Mouse (Mus musculus): ENCODE measurements around the gene Dppa3. TPM values are rescaled to one million over a fixed set of nuclear protein-coding genes. Genes with fewer than 3 reads are reported as not detected.
A peak's percentile ranks its signal among the peaks of the same experiment; 100 is the strongest.

Dppa3 gene
- not detected in 2 replicates for total RNA-seq (2017)

DNA sequence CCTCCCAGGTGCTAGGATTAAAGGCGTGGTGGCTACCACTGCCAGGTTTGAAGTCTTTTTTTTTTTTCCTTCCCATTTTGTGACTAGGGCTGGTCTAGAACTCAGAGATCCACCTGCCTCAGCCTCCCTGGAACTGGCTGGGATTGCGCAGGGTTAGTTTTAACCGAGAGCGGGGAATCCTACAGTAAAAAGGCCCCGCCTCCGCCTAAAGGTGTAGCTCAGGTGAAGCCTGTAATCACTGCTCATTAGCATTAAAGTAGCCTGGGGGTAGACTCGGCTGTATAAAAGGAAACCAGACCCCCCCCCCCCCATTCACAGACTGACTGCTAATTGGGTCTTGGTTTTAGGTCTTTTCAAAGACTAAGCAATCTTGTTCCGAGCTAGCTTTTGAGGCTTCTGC, at the start of gene Dppa3:
Gene Dppa3, plus strand, starts transcription at position 301 of the 400 bp plus-strand sequence.
- no peak for ATAC-seq (ENCODE audit: extremely low read depth, insufficient number of reproducible peaks, low FRiP score, poor library complexity, severe bottlenecking)

DNA sequence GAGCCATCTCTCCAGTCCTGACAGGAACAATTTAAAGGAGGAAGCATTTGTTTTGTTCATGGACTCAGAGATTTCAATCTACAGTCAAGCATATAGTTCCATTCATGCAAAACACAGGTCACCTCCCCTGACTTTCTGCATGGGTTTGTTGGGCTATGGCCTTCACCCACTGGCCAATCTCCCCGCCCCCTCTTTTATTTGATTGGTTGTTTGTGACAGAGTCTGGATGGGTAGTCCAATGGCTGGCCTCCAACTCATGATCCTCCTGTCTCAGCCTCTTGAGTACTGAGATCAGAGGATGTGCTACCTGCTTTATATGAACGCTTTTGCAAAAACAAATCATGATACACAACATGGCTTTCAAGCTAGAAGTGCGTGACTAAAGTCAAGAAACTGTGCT, 49.2 kb upstream of the Dppa3 start:
- ATAC-seq (ENCODE audit: extremely low read depth, insufficient number of reproducible peaks, low FRiP score, poor library complexity, severe bottlenecking) = no peak

DNA sequence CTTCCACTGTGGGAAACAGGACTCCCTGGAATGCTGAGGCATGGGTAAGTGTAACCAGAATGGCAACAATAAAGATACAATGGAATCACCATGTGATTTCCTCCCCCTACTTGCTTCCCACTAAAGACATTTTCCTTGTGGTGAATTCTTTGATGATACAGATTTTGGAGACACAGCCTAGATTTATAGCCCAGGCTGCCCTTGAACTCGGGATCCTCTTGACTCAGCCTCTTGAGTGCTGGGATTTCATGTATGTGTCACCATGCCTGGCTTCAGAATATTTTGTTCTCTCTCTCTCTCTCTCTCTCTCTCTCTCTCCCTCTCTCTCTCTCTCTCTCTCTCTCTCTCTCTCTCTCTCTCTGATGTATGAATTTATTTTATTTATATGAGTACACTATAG, 47.1 kb upstream of the Dppa3 start:
- ATAC-seq (ENCODE audit: extremely low read depth, insufficient number of reproducible peaks, low FRiP score, poor library complexity, severe bottlenecking) = no peak

DNA sequence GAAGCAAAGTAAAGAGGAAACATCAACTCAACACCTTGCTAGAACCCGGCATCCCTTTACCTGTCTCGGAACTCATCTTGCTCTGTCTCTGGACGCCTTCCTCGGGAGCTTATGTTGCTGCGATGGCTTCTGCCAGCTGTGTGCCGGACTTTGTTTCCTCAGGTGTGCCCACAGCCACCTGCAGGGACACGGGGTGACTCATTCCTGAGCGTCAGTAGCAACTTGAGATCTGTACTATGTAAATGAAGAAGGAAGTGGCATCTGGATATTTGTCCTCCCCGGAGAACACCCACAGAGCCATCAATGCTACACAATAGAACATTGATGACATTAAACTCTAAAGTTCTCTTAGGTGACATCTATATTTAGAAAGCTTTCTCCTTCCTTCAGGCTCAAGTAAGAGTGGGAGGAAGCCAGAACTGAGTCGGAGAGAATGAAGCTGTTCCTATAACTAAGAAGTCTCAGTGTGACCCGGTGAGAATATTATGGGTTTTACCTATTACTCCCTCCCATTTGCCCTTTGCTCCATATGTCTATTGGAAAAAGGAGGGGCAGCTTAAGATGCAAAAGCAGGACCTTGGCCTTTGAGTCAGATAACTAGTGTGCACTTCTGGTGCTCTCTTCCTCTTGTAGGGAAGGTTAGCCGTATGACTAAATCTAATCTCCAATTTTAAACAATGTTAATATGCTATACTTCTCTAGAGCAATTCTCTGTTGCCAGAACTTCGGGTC, 35.0 kb upstream of the Dppa3 start:
- no peak for ATAC-seq (ENCODE audit: extremely low read depth, insufficient number of reproducible peaks, low FRiP score, poor library complexity, severe bottlenecking)

DNA sequence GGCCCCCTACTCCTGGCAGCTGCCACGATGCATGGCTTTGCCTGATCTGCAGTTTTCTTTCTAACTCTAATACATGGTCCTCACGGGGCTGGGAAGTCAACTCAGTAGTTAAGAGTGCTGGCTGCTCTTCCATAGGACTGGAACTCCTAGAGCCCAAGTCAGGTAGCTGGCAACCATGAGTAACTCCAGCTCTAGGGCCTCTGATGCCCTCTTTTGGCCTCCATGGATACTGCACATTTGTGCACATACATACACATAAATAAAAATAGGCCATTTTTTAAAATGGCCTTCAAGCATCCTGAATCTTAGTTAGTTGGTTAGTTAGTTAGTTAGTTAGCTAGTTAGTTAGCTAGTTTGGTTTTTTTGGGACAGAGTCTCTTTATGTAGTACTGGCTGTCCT, 33.3 kb upstream of the Dppa3 start:
- ATAC-seq (ENCODE audit: extremely low read depth, insufficient number of reproducible peaks, low FRiP score, poor library complexity, severe bottlenecking) = peak; percentile 45; the same call in 1 of the 2 replicates

DNA sequence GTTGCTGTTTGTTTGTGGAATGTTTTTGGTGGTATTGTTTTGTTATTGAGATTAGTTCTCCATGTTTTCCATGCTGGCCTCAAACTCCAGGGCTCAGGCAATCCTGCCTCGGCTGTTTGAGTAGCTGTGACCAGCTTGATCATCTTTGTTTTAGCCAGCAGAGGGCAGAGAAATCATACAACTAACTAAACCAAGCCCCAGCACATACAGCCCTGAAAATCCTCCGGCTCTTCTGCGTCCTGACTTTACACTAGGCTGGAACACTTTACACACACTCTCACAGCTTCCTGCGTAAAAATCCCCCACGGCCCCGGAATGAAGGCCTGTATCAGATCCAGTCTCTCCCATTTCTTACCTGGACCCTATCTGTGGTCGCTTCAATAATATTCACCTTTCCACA, 30.6 kb upstream of the Dppa3 start:
- ATAC-seq (ENCODE audit: extremely low read depth, insufficient number of reproducible peaks, low FRiP score, poor library complexity, severe bottlenecking) = peak; percentile 24; the same call in 1 of the 2 replicates

DNA sequence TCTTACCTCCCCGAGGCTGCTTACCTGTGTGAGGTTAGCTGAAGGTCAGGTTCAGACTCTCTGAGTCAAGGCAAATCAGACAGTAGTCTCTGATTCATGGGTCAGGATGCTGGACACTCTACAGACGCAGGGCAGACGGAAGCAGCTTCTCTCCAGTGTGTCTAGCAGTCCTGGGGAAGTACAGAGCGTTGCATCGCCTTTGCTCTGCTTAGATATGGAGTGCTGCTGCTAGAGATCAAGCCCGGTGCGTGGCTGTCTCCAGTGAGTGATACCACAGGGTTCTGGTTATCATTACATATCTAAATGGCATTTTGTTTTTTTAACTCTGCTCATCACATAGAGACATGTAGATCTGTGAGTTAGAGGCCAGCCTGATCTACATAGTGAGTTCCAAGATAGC, 29.6 kb upstream of the Dppa3 start:
- no peak for ATAC-seq (ENCODE audit: extremely low read depth, insufficient number of reproducible peaks, low FRiP score, poor library complexity, severe bottlenecking)

DNA sequence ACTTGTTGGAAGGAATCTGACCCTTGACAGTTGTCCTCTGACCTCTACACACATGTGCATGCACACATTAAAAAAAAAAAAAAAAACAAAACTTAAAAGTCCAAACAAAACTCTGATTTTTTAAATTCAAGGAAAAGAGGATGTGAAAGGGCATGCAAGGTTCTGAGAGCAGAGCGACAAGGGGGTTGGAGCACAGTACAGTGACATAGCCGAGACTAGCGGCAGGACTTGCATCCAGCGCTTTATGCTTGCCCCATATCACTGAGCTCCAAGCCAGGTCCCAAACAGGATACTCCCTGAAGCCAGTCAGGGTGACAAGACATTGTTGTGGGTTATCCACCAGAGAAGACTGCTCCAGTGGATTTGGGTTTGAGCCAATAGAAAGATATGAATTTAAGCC, 28.2 kb upstream of the Dppa3 start:
- ATAC-seq (ENCODE audit: extremely low read depth, insufficient number of reproducible peaks, low FRiP score, poor library complexity, severe bottlenecking) = 0 out of 2 replicates have a peak, but pooled peaks have one; percentile 15

DNA sequence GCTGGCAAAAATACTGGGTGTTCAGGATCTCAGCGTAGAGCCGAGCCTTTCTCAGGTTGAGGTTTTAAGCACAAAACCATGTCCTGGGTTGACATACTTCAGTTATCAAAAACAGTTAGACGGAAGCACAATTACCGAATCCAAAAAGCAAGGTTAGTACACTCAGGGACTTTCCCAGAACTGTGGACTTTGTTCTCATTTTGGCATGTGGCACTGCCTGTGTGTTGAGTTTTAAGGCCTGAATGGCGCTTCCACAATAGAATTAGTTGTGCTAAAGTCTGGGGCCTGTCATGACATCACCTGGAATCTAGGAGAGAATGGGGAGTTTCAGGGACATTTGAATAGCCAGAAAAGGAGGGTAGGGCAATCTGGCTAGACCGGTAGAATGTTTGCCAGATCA, 27.8 kb upstream of the Dppa3 start:
- ATAC-seq (ENCODE audit: extremely low read depth, insufficient number of reproducible peaks, low FRiP score, poor library complexity, severe bottlenecking) = peak; percentile 17; the same call in 1 of the 2 replicates

DNA sequence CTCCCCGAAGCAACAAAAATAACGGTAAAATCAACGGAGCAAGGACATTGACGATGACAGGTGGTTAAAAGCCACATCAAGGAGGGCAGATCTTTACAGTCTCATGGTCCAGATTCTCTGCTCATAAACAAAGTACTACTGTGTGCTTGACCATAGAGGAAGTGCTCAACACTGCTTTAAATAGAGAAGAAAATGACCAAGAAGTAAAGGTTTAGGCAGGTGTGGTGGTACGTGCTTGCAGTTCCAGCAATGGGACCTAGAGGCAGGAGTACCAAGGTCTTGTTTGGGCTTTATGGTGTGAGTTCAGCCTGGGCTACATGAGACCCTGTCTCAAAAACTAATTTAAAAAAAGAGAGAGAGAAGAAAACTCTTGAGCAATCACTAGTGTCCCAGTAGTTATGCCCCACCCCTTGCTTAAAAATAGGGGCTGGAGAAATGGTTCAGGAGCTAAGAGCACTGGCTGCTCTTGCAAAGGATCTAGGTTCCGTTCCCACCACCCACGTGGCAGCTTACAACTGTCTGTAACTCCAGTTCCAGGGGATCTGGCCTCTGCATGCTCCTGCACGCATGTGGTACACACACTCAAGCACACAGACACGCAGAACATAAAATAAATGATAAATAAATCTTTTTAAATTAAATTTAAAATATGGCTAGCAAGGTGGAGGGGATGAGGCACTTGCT, 27.0 kb upstream of the Dppa3 start:
- ATAC-seq (ENCODE audit: extremely low read depth, insufficient number of reproducible peaks, low FRiP score, poor library complexity, severe bottlenecking) = peak; percentile 24; the same call in 1 of the 2 replicates

DNA sequence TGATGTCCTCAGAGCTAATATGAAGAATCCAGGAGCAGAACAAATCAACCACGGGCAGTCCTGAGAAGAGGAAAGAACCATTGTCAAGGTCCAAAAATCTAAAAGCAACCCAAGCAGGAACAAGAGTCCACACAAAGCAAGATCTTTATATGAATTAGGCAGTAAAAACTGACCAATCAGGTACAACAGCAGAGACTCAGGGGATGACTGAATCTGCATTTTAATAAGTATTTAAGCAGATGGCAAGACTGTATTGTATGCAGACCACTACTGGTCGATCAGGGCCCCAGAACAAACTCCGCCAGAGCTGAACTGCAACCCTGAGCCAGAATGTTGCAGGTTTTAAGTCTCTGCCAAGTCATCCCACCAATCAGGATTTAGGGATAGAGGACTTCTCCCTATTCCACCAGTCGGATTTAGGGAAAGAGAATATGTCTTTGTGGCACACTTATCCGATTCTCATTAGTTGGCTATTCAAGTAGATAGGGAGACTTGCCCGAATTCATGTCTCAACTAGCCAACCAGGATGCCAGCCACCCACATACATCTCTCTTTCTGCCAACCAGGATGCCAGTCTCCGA, 26.1 kb upstream of the Dppa3 start:
- ATAC-seq (ENCODE audit: extremely low read depth, insufficient number of reproducible peaks, low FRiP score, poor library complexity, severe bottlenecking) = no peak

DNA sequence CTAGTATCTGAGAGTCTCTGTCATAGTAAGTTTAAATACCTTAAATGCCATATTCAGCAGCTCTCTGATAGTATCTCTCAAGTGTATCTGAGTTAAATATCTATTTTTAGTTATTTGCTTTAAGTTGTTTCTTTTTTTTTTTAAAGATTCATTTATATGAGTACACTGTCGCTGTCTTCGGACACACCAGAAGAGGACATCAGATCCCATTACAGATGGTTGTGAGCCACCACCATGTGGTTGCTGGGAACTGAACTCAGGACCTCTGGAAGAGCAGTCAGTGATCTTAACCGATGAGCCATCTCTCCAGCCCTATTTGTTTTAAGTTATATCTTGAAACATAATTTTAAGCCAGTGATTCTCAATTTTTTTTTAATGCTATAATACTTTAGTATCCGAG, 25.2 kb upstream of the Dppa3 start:
- no peak for ATAC-seq (ENCODE audit: extremely low read depth, insufficient number of reproducible peaks, low FRiP score, poor library complexity, severe bottlenecking)

DNA sequence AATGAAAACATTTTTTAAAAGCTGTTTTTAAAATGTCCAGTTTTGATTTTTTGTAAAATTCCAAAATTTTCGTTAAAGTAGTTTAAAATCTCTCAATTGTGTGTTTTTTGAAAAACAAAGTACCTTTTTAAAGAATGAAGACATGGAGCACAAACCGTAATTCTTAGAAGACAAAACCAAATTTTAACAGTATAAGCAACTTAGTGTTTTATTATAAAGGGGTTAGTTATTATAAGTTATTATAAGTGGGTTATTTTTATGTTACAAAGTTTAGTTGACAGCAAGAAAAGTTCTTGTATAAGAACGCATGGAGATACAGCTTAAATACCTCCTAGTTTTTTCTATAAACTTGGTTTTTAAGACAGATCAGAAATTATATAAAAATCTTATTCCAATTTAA, 24.6 kb upstream of the Dppa3 start:
- ATAC-seq (ENCODE audit: extremely low read depth, insufficient number of reproducible peaks, low FRiP score, poor library complexity, severe bottlenecking) = no peak

DNA sequence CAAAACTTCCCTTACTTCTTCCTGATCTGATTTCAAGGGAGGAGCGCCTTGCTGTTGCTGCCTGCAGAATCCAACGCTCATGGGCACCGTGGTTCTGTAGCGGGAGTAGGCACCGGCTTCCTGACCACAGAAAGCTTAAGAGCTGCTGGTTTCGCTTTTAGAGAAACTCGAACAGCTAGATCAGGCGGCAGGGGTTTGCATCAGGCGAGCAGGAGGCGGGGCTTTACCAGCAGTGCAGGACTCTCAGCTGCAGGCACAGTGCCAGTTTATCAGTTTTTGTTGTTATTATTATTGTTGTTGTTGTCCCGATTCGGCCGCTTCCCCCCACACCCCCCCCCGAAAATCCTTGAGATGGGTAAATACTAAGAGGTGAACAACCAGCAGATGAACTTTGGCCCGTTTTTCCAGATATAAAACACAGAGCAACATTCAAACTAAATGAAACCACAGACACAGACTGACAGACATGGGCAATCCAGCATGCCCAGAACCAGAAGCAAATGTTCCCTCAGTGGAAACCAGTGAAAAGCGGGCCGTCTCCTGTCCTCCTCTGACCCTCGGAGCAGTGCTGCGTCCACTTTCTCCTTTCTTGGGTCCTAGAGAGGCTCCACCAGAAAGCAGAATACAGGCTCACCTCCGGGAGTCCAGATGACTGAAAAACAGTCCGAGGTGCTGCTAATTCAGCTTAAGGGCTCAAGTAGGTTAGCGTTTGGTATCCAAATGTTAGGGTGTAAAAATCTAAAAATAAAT, 23.8 kb upstream of the Dppa3 start, which contains the start of gene Apobec1:
Gene Apobec1, minus strand, starts transcription at position 203 of the 750 bp plus-strand sequence.
- ATAC-seq (ENCODE audit: extremely low read depth, insufficient number of reproducible peaks, low FRiP score, poor library complexity, severe bottlenecking) = peak; percentile 81

DNA sequence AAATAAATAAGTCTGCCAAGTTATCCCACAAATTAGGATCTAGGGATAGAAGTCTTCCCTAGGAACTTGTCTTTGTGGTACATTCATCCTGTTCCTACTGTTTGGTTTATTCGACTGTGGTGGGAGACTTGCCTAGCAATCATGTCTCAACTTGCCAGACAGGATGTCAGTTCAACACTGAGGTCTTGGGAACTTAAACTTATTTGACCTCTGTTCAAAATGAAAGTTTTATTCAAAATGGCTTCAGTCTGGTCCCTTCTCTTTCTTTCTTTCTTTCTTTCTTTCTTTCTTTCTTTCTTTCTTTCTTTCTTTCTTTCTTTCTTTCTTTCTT, 23.3 kb upstream of the Dppa3 start:
- ATAC-seq (ENCODE audit: extremely low read depth, insufficient number of reproducible peaks, low FRiP score, poor library complexity, severe bottlenecking) = no peak

DNA sequence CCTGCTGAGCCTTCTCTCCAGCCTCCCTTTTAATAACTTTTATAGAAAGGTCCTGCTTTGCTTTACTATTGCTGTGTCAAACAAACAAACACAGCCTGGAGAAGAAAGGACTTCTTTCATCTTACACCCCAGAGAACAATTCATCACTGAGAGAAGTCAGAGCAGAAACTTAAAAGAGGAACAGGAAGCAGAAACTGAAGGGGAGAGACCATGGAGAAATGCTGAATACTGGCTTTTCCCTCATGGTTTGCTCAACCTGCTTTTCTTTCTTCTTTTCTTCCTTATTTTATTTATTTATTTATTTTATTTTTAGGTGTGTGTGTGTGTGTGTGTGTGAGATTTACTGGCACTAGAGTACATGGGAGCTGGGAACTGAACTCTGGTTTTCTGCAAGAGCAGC, 21.9 kb upstream of the Dppa3 start:
- ATAC-seq (ENCODE audit: extremely low read depth, insufficient number of reproducible peaks, low FRiP score, poor library complexity, severe bottlenecking) = no peak

DNA sequence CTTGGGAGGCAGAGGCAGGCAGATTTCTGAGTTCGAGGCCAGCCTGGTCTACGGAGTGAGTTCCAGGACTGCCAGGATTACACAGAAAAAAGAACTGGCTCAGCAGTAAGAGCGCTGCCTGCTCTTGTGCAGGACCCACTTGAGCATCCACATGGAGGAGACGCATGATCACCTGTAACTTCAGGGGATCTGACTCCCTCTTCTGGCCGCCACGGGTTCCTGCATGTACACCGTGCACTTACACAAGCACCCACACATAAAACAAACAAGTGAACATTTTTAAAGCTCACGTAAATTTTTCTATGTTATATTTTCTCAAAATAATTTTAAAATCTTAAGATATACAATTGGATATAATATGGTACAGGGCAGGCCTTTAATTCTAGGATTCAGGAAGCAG, 20.7 kb upstream of the Dppa3 start:
- ATAC-seq (ENCODE audit: extremely low read depth, insufficient number of reproducible peaks, low FRiP score, poor library complexity, severe bottlenecking) = peak; percentile 77

DNA sequence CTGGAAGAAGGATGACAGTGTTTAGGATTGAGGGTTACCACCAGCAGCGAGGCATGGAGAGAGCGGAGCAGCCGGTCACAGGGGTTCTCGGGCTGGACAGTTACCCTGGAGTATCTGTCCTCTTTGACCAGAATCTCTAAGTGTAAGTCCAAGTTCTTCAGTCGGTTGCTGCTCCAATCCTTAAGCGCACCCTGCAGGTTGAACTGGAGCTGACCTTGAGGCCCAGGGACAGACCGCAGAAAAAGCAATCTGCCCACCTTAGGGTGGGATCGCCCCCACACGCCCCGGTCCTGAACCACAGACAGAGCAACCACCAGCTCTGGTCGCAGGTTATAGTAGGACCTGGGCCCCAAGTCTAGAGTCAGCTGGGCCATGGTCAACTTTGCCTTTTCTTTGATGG, 19.5 kb upstream of the Dppa3 start:
- ATAC-seq (ENCODE audit: extremely low read depth, insufficient number of reproducible peaks, low FRiP score, poor library complexity, severe bottlenecking) = no peak

DNA sequence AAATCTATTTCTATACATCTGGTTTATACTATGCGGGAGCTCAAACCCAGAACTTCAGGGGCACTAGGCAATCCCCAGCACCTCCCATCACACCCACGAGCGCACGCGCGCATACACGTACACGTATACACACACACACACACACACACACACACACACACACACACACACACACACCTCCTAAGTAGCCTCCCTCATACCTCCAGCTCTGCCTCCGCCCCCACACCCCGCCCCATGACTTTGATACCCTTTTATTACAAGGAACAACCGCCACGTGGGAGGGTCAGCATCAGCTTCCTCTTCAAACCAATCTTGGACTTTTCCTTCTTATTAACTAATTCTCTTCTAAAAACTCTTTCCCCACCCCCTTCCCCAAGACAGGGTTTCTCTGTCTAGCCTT, 18.5 kb upstream of the Dppa3 start:
- no peak for ATAC-seq (ENCODE audit: extremely low read depth, insufficient number of reproducible peaks, low FRiP score, poor library complexity, severe bottlenecking)

Data from neutrophil, adult 5-6 weeks (primary cell).